Mouse (Mus musculus) gastrocnemius, adult 8-10 months (tissue): ENCODE measurements around the gene Spen. TPM values are rescaled to one million over a fixed set of nuclear protein-coding genes. Genes with fewer than 3 reads are reported as not detected.
A peak's percentile ranks its signal among the peaks of the same experiment; 100 is the strongest.
"Not testable (repeated sequence)": the region's sequence is repeated elsewhere in the genome, so short reads cannot be mapped to it uniquely, and the experiment has no call there.

ENCODE experiments used
- DNase-seq, 2 experiments: peaks; one replicate each; pipeline ENCODE4 v3.0.0; 2022; ENCODE audit warnings: low spot score in 2 of 2
- total RNA-seq, 4 experiments: library from RNA; stranded (reverse); gene quantifications; 2 replicates each; pipeline ENCODE4 v1.2.4; 2022

Spen gene
- total RNA-seq: 10 to 100 TPM; 17.0 to 23.9 (median 23.5) TPM

DNA sequence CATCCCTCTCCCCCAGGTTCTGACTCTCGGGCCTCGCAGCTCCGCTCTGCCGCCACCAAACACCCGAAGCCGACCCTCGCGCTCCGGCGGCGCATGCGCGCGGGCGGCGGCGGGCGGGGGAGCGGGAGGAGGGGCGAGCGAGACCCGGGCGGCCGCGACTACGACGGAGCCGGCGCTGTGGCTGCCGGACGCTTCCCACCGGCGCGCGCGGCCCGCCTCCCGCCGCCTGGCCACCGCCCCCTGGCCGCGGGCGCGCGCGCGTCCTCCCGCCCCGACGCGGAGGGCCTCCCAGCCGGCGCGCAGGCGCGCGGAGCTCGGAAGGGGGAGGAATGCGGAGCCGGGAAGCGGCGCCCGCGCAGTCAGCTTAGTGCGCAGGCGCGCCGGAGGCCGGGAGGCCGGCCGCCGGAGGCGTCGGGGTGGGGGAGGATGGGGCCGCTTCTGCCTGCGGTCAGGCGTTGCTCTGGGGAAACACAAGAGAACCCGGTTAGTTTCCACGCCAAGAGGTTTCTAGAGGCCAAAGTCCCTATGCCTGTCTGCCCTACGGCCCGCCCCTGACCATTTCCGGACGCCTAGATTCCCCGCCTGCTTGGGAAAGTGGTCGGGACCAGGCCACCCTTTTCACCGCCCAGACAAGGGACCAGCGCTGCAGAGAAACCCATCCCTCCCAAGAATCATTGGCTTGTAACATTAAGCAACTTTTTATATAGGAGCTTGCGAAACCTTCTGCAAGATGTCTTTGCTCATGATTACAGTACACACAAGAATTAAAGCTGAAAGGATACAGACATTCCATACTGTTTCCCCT lies at the start of gene Spen:
TSS of gene Spen (minus strand) at position 190 of the 805 bp plus-strand sequence.
- peak; percentile 90 to 95 for DNase-seq

DNA sequence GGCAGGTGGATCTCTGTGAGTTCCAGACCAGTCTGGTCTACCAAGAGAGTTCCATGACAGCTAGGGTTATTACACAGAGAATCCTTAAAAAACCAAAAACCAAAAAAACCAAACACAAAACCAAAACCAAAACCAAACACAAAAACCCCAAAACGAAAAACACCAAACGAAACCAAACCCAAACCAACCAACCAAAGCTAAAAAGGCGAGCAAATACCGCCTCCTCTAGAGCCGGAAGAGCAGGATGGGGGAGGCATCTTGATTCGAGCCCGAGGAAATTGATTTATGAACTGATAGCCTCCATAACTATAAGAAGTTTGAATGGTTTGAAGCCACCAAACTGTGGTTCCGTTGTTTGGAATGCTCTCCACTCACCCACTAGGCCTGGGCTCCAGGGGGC lies 45.5 kb upstream of the Spen start:
- DNase-seq: no peak

DNA sequence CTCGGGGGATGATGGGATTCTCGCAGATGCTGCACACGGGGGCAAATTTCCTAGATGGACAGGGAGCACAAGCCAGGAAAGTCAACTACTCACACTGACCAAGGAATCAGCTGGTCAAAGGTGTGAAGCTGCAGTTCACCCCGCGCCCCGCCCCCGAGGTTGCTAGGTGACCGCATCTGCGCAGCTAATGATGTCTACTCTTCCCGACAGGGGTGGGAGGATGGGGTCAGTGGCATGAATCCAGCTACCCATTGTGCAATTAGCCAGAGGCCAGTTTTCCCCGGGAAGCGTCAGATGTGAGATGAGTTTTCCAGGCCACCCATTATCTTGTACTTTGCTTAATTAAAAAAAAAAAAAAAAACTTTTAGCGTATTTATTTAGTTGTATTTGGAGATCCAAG lies 42.7 kb upstream of the Spen start:
- DNase-seq: no peak

DNA sequence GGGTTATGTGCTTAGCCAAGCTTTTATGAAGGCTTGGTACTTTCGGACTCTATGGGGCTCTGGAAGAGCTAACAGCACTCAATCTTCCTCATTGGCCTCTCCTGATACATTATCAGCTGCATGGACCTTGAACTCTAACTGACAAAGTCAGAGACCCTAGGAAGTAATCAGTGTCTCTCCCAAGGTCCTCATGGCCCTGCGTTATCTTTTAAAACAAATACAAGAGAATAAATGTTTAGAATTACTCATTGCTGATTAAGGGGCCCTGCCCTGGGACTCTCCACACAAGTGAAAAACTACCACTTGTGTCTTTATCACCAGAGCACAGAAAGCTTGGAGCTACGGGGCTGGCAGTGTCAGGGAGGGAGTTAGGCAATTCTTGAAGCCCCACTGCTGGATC lies 40.4 kb upstream of the Spen start:
- DNase-seq: no peak

- no peak for DNase-seq
Observed at GRCm38 (mm10) chr4:141576877-141577276, 38.5 kb upstream of the Spen start.

- DNase-seq: no peak
Observed at GRCm38 (mm10) chr4:141576404-141576803, 38.0 kb upstream of the Spen start.

DNA sequence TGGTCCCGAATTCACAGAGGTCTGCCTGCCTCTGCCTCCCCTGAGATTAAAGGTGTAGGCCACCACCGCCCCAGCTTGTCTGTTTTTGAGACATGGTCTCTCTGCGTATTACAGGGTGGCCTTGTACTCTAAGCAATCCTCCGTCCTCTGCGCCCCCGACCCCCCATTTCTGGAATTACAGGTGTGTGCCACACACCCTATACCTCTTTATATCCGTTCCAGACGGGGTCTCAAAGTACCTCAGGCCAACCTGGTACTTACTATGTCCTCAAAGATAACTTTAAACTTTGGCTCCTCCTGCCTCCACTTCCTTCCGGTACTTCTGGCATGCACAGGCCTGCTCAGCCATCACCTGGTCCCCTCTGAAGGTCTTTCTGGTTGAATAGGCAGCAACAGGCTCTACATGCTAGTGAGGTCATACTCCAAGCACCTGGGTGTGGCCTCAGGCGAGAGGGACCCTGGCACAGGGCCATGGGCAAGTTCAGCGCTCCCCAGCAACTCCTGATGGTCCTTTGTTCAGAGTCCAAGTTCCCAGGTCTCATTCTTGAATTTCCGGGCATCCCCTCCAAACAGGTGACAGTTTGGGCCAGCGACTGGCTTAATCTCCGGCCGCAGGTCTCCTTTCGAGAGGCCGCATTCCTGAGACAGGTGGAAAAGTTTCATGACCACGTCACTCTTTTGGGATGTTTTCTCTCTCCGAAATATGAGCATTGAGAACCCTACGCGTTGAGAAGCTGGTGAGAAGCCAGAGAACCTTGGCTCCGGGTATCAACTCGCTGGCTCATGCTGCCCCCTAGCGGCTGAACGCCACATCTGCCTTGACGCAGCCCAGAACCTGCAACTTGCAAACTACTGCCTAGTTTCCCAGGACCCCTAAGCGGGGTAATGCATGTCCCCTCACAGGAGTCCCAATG lies 36.6 kb upstream of the Spen start:
- peak; percentile 56 to 67 for DNase-seq

DNA sequence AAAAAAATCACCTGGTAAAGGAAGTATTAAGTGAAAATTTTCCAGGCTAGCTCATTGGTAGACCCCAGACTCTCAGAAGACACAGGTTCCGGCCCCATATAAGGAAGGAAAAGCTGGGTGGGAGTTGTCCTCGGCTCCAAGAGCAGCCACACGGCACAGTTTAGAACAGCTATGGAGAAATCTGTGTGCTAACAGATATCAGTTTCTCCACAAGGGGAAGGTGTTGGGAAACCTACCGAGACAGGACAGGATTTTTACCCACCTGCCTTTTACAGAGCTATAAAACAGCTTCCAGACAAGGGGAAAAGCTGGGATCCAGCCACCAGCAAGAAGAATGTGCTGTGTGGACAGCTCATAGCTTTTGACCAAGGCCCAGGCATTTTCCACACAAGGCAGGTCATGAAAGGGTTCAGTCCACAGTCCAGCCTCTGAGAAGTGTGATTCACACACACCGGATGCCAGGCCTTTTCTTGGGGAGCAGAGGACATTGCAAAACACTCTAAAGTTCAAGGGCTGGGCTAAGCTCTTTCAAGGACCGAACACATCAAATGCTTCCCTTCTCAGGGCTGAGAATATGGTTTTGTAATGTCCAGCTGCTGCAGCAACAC lies 35.1 kb upstream of the Spen start:
- DNase-seq: no peak

DNA sequence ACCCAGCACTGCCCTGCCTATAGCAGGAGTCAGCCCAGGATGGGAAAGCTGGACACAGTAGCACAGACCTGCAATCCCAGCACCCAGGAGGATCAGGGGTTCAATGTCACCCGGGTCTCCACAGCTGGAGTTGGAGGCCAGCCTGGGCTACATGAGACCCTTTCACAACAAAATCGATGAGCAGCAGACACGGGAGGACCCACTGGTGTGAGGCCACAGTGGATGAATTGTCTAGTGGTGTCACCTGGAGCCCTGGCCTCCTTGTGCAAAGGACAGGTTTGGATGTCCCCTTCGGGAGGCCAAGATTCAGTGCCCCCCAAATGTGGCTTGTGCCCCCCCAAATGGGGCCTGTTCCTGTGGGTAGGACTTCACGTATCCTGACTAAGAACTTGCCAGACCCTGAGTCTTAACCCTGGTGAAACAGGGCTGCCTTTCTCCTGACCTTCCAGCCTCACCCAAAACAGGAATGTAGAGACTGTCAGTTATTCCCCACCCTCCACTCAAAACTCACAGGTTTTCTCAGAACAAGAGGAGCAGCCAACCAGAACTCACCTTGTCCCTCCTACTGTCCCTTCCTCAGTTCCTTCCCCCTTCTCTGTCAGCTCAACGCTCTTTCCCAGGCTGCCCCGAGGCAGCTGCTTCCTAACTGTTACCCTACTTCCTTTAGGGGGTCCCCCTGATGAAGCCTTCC lies 34.4 kb upstream of the Spen start:
- no peak for DNase-seq

GRCm38 (mm10) chr4:141571934-141572333 lies 33.5 kb upstream of the Spen start:
- no peak for DNase-seq

DNA sequence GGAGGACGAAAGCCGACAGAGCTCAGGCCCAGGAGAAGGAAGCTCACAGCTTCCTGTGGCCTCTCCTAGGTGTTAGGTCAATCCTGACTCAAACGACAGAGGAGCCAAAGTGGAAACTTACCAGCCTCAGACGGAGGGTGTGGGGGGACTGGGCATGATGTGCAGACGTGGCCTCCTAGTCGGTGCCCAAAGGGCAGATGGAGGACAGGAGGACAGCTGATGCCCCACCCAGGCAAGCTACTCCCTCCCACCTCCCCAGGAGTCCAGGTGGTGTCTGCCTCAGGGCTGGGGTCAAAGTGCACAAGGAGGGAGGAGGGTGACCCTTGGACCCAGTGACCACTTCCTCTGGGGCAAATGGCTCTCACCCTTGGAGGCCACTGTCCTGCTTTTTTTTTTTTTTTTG lies 32.9 kb upstream of the Spen start:
- no peak for DNase-seq

- DNase-seq: no peak
Observed at GRCm38 (mm10) chr4:141570821-141571220, 32.4 kb upstream of the Spen start.

DNA sequence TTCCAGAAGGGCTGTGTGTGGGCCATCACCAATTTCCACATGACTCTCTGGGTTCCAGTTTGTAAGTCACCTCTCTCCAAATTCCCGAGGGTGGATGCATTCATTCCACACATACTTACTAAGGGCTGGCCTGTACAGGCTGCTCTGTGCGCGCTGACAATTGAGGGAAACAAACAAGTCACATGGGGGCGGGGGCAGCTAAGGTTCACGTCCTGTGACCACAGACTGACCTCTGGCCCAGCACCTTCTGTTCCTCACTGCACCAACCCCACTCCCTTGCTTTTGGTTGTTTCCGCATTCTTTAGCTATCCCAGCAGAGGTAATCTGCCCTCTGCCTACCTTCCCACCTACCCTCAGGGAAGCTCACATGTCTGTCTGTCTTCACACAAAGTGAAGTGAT lies 31.6 kb upstream of the Spen start:
- no peak for DNase-seq

DNA sequence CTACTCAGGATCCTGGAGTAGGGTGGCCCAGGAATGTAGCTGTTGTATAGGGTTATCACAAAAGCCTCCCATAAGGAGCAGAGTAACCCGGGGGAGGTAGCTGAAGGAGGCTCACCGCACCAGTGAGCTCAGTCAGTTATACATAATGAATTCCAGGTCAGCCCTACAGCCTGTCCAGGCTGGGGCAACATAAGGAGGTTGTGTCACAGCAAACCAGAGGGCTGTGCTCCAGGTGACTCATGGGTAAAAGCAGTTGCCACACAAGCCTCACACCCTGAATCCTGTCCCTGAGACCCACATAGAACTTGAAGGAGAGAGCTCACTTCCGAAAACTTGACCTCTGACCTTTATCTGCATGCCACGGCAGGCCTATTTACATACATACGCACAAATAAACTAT lies 30.6 kb upstream of the Spen start:
- no peak for DNase-seq

- DNase-seq: not testable (repeated sequence)
Observed at GRCm38 (mm10) chr4:141567174-141567573, 28.8 kb upstream of the Spen start.

- DNase-seq: no peak
Observed at GRCm38 (mm10) chr4:141566187-141566586, 27.8 kb upstream of the Spen start.

- DNase-seq: no peak
Observed at GRCm38 (mm10) chr4:141565325-141565724, 26.9 kb upstream of the Spen start.

GRCm38 (mm10) chr4:141564660-141565059 lies 26.3 kb upstream of the Spen start:
- no peak for DNase-seq

- DNase-seq: no peak
Observed at GRCm38 (mm10) chr4:141564209-141564608, 25.8 kb upstream of the Spen start.

DNA sequence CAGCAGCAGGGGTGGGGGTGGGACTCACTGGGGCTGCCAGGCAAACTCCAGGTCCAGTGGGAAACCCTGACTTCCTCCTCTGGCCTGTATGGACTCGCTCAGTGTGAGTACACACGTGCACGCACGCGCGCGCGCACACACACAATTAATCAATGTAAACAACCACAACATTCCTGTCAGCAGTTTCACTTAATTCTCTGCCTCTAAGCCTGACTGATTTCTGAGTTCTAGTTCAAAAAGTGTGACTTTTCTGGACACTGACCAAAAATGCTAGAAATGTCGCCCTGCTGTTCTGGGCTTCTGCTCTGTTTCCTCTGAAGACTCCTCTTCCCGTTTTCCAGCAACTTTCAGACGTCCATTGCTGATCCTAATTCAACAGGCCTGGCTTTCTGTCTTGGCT lies 23.9 kb upstream of the Spen start:
- no peak for DNase-seq

DNA sequence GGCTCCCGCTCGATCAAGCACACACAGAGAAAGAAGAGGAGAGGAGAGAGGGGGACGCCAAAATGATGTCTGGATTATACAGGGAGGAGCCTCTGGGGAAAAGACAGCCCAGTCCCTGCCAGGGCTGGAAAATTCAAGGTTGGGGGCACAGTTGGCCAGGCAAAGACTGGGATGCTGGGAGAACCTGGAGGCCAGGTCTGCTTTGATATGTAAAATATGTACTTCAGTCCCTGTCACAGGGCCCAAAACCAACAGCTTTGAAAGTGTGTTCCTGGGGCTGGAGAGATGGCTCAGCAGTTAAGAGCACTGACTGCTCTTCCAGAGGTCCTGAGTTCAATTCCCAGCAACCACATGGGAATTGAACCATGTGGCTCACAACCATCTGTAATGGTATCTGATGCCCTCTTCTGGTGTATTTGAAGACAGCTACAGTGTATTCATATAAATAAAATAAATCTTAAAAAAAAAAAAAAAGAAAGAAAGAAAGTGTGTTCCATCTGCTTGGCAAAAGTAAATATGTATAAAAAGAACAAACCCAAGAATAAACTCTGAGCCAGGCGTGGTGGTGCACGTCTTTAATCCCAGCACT lies 23.0 kb upstream of the Spen start:
- DNase-seq: not testable (repeated sequence)
